Mouse (Mus musculus): ENCODE measurements around the gene Dapk3.

DNA sequence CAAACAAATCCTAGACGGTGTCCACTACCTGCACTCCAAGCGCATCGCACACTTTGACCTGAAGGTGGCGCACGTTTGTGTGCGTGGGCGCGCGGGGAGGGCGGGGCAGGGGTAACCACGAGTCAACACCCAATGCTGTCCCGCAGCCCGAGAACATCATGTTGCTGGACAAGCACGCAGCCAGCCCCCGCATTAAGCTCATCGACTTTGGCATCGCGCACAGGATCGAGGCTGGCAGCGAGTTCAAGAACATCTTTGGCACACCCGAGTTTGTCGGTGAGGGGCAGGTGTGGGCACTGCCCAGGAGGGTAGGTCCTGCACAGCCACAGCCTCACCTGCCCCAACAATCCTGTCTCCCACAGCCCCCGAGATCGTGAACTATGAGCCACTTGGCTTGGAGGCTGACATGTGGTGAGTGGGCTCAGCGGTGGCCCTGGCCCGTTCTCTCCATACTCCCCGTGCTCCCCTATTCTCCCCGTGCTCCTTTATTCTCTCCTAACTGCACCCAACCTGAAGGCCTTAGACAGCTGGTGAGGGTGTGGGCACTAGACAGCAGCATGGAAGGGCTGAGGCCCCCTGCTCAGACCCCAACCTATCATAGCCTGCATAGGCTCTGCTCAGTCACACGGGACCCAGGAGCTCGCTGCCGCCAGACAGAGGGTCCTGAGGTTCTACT lies 7.6 kb downstream of the Dapk3 start:
- TF ChIP-seq POLR2A (IDR thresholded peaks at IDR 0.05; ENCODE audit: insufficient read depth, low read depth, low read length) (no peak), CTCF (IDR thresholded peaks at IDR 0.05) (peak; percentile 58), EP300 (IDR thresholded peaks at IDR 0.05; ENCODE audit: insufficient read depth, low read depth, low read length) (no peak)

All from heart, adult 2 months (tissue).